Mouse (Mus musculus) CH12.LX (cell line): Measurements from ENCODE around the gene Tbc1d23. TPM values are rescaled to one million over a fixed set of nuclear protein-coding genes. Genes with fewer than 3 reads are reported as not detected.

Experiments used
- DNase-seq: peaks from one replicate; pipeline ENCODE4 v3.0.0-alpha.2; 2013; ENCODE audit errors: extremely low read depth
- H3K27ac ChIP-seq: 2 replicates; pipeline ENCODE4 v1.5.1; 2012; ENCODE audit warnings: low read depth, mild to moderate bottlenecking, control low read depth, moderate library complexity; ENCODE audit not compliant: insufficient read depth
- H3K27me3 ChIP-seq: replicated peaks from 2 replicates; pipeline ENCODE3; 2012; ENCODE audit warnings: inconsistent platforms
- H3K36me3 ChIP-seq, 2 experiments: replicated peaks in 1 of 2; 2 replicates each; pipeline versions ENCODE3 to v1.6.1; 2012; ENCODE audit warnings: inconsistent platforms in 1 of 2, low read length in 1 of 2, mild to moderate bottlenecking in 1 of 2, mixed read lengths in 1 of 2, moderate library complexity in 1 of 2; ENCODE audit not compliant: control insufficient read depth in 1 of 2, insufficient read depth in 1 of 2
- H3K4me1 ChIP-seq, 2 experiments: 2 replicates each; pipeline ENCODE4 v1.6.1; 2012; ENCODE audit warnings: inconsistent platforms in 1 of 2, moderate library complexity in 1 of 2; ENCODE audit not compliant: insufficient read depth in 2 of 2, control insufficient read depth in 1 of 2
- H3K4me2 ChIP-seq: 2 replicates; pipeline ENCODE4 v1.6.1; 2012; ENCODE audit warnings: low read depth, mild to moderate bottlenecking, control low read depth; ENCODE audit not compliant: poor library complexity, insufficient read depth, severe bottlenecking
- H3K4me3 ChIP-seq, 3 experiments: fragments of 150-350 bp in 1 of 3; sonication (generic) in 1 of 3; replicated peaks in 1 of 3; 2 replicates each; pipeline versions ENCODE3 to v1.5.1; 2011 to 2012; ENCODE audit warnings: low read depth in 2 of 3, low read length in 2 of 3, mild to moderate bottlenecking in 2 of 3, moderate library complexity in 2 of 3, control low read depth in 1 of 3, improper control_type of control experiment in 1 of 3, inconsistent platforms in 1 of 3, mixed read lengths in 1 of 3; ENCODE audit not compliant: poor library complexity in 1 of 3
- H3K79me2 ChIP-seq: replicated peaks from 2 replicates; pipeline ENCODE4 v1.6.1; 2012; ENCODE audit warnings: mild to moderate bottlenecking, moderate library complexity; ENCODE audit not compliant: control insufficient read depth, poor library complexity, insufficient read depth, severe bottlenecking; ENCODE audit errors: extremely low read depth
- H3K9ac ChIP-seq: 2 replicates; pipeline ENCODE4 v1.6.1; 2012; ENCODE audit warnings: low read depth, mild to moderate bottlenecking, control low read depth, moderate library complexity; ENCODE audit not compliant: insufficient read depth
- H3K9me3 ChIP-seq: replicated peaks from 2 replicates; pipeline ENCODE3; 2012; ENCODE audit warnings: low read length, inconsistent platforms, mixed read lengths
- CHD1 ChIP-seq: IDR thresholded peaks from 2 replicates; pipeline ENCODE4 v1.6.1; 2012; ENCODE audit warnings: low read depth, low read length, improper control_type of control experiment, inconsistent platforms
- CHD2 ChIP-seq: IDR thresholded peaks from 2 replicates; pipeline ENCODE4 v1.6.1; 2011; ENCODE audit warnings: low read length, improper control_type of control experiment
- CTCF ChIP-seq, 2 experiments: IDR thresholded peaks in 1 of 2; conservative IDR thresholded peaks in 1 of 2; 2 replicates each; pipeline ENCODE4 v1.5.1; 2011 to 2012; ENCODE audit warnings: low read depth in 2 of 2, low read length in 2 of 2, improper control_type of control experiment in 1 of 2, inconsistent platforms in 1 of 2, mild to moderate bottlenecking in 1 of 2, moderate library complexity in 1 of 2
- E2F4 ChIP-seq: IDR thresholded peaks from 2 replicates; pipeline ENCODE4 v1.6.1; 2011; ENCODE audit warnings: low read depth, low read length, improper control_type of control experiment; ENCODE audit not compliant: insufficient replicate concordance
- ELF1 ChIP-seq: IDR thresholded peaks from 2 replicates; pipeline ENCODE4 v1.6.1; 2014; ENCODE audit warnings: low read depth, mild to moderate bottlenecking, inconsistent platforms, low read length, improper control_type of control experiment
- EP300 ChIP-seq: IDR thresholded peaks from 2 replicates; pipeline ENCODE4 v1.6.1; 2011; ENCODE audit warnings: low read length, improper control_type of control experiment
- GABPA ChIP-seq: IDR thresholded peaks from 2 replicates; pipeline ENCODE4 v1.6.1; 2012; ENCODE audit warnings: low read depth, low read length, improper control_type of control experiment, inconsistent platforms; ENCODE audit not compliant: insufficient replicate concordance
- HCFC1 ChIP-seq: IDR thresholded peaks from 2 replicates; pipeline ENCODE4 v1.6.1; 2012; ENCODE audit warnings: low read depth, mild to moderate bottlenecking, inconsistent platforms, low read length, improper control_type of control experiment
- KAT2A ChIP-seq: IDR thresholded peaks from 2 replicates; pipeline ENCODE4 v1.6.1; 2012; ENCODE audit warnings: low read length, improper control_type of control experiment, inconsistent platforms; ENCODE audit not compliant: insufficient replicate concordance
- MAZ ChIP-seq: IDR thresholded peaks from 2 replicates; pipeline ENCODE4 v1.6.1; 2012; ENCODE audit warnings: low read depth, mild to moderate bottlenecking, inconsistent platforms, low read length, improper control_type of control experiment, moderate library complexity
- MEF2A ChIP-seq: IDR thresholded peaks from 2 replicates; pipeline ENCODE4 v1.6.1; 2014; ENCODE audit warnings: low read depth, mild to moderate bottlenecking, inconsistent platforms, low read length, improper control_type of control experiment, borderline replicate concordance
- MXI1 ChIP-seq: IDR thresholded peaks from 2 replicates; pipeline ENCODE4 v1.6.1; 2011; ENCODE audit warnings: mild to moderate bottlenecking, low read depth, low read length, improper control_type of control experiment
- MYC ChIP-seq: IDR thresholded peaks from 2 replicates; pipeline ENCODE4 v1.6.1; 2011; ENCODE audit warnings: low read depth, mild to moderate bottlenecking, improper control_type of control experiment, low read length
- NELFE ChIP-seq: IDR thresholded peaks from 2 replicates; pipeline ENCODE4 v1.6.1; 2011; ENCODE audit warnings: low read depth, low read length, improper control_type of control experiment
- NRF1 ChIP-seq: IDR thresholded peaks from 2 replicates; pipeline ENCODE4 v1.6.1; 2014; ENCODE audit warnings: low read depth, mild to moderate bottlenecking, inconsistent platforms, low read length, improper control_type of control experiment, moderate library complexity
- POLR2A ChIP-seq: IDR thresholded peaks from 2 replicates; pipeline ENCODE4 v1.6.1; 2011; ENCODE audit warnings: low read depth, mild to moderate bottlenecking, improper control_type of control experiment, low read length
- POLR2AphosphoS2 ChIP-seq: IDR thresholded peaks from 2 replicates; pipeline ENCODE4 v1.6.1; 2011; ENCODE audit warnings: low read depth, low read length, improper control_type of control experiment
- RCOR1 ChIP-seq: conservative IDR thresholded peaks from 2 replicates; pipeline ENCODE4 v1.6.1; 2012; ENCODE audit warnings: low read depth, mild to moderate bottlenecking, inconsistent platforms, low read length, improper control_type of control experiment
- SIN3A ChIP-seq: IDR thresholded peaks from 2 replicates; pipeline ENCODE4 v1.6.1; 2012; ENCODE audit warnings: low read length, improper control_type of control experiment, inconsistent platforms
- SMC3 ChIP-seq: IDR thresholded peaks from 2 replicates; pipeline ENCODE4 v1.6.1; 2011; ENCODE audit warnings: low read depth, low read length, improper control_type of control experiment
- TCF12 ChIP-seq: IDR thresholded peaks from 2 replicates; pipeline ENCODE4 v1.6.1; 2014; ENCODE audit warnings: low read depth, mild to moderate bottlenecking, inconsistent platforms, low read length, improper control_type of control experiment
- UBTF ChIP-seq: IDR thresholded peaks from 2 replicates; pipeline ENCODE4 v1.6.1; 2012; ENCODE audit warnings: low read depth, mild to moderate bottlenecking, inconsistent platforms, low read length, improper control_type of control experiment, moderate library complexity
- USF1 ChIP-seq: IDR thresholded peaks from 2 replicates; pipeline ENCODE4 v1.6.1; 2014; ENCODE audit warnings: low read depth, mild to moderate bottlenecking, inconsistent platforms, low read length, improper control_type of control experiment
- USF2 ChIP-seq: conservative IDR thresholded peaks from 2 replicates; pipeline ENCODE4 v1.6.1; 2011; ENCODE audit warnings: low read depth, low read length, improper control_type of control experiment
- ZC3H11A ChIP-seq: IDR thresholded peaks from 2 replicates; pipeline ENCODE4 v1.6.1; 2012; ENCODE audit warnings: low read depth, mild to moderate bottlenecking, inconsistent platforms, low read length, improper control_type of control experiment
- ZKSCAN1 ChIP-seq: IDR thresholded peaks from 2 replicates; pipeline ENCODE4 v1.6.1; 2012; ENCODE audit warnings: low read depth, inconsistent platforms, low read length, improper control_type of control experiment, borderline replicate concordance
- ZNF384 ChIP-seq: IDR thresholded peaks from 2 replicates; pipeline ENCODE4 v1.6.1; 2012; ENCODE audit warnings: low read depth, low read length, improper control_type of control experiment, inconsistent platforms
- dilution Hi-C: fragments of 300-500 bp; cut with MboI; formaldehyde crosslinking; loops from 2 replicates; pipeline ENCODE4 v1.14.3; 2020; ENCODE audit warnings: low sequenced_read_pairs; ENCODE audit not compliant: extremely low pct_unique_long_range_greater_than_20kb, extremely low pct_ligation_motif_present
- in situ Hi-C: fragments of 300-500 bp; cut with MboI; formaldehyde crosslinking; loops from 3 replicates; pipeline ENCODE4 v1.14.3; 2019; ENCODE audit warnings: low sequenced_read_pairs, low pct_ligation_motif_present, low pct_unique_long_range_greater_than_20kb, mixed read lengths
- polyA plus RNA-seq: library from polyadenylated mRNA; unstranded; fragments of >175 nt; gene quantifications from 2 replicates; pipeline ENCODE4 v1.2.1, GENCODE M21; 2012; ENCODE audit warnings: low read depth; ENCODE audit not compliant: insufficient read length
- total RNA-seq, 2 experiments: library from RNA; depleted of rRNA; stranded (reverse); fragments of 300-350 nt in 1 of 2; fragments of >200 nt in 1 of 2; gene quantifications; 2 replicates each; pipeline ENCODE4 v1.2.3; 2012 to 2014

Tbc1d23 gene
- total and polyA plus RNA-seq, 3 experiments, result 21.2 to 38.8 (median 31.5) TPM

DNA sequence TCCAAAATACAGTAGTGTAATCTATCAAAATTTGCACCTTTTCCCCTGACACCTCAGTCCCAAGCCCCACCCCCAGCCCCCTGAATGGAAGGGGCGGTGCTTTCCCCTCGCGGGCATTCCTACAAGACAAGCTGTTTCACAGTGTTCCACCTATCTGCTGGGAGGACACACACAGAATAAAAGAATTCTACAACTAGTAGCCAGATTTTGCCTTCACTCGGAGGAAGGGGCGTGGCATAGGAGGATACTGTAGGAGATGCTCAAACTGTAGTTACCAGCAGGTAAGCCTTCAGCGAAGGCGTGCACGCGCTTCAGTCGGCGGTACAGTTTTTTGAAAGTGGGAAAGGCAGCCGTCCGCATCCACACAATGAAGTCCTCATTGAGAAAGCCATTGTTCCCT is 38.4 kb upstream of the Tbc1d23 start:
- no peak overlapping the region for H3K4me3 ChIP-seq
- in situ Hi-C loops, result no loop called here
- no peak overlapping the region for H3K27ac ChIP-seq
- no peaks in the 10 kb centered on the region for H3K27me3 ChIP-seq
- no peak for DNase-seq
- no peak for TF ChIP-seq MYC
- no peak for TF ChIP-seq USF1
- no peak for TF ChIP-seq ZKSCAN1
- no peak for TF ChIP-seq SIN3A
- TF ChIP-seq CTCF (conservative IDR thresholded peaks at IDR 0.05 in 1 of 2, IDR thresholded peaks at IDR 0.05 in 1 of 2; ENCODE audit: low read depth in 2 of 2, low read length in 2 of 2), result no peak
- no peak for TF ChIP-seq HCFC1
- no peak for TF ChIP-seq GABPA
- TF ChIP-seq MXI1, result no peak
- TF ChIP-seq ZC3H11A, result no peak
- TF ChIP-seq MEF2A, result no peak
- TF ChIP-seq CHD2, result no peak
- no peak for TF ChIP-seq ZNF384
- TF ChIP-seq SMC3, result no peak
- TF ChIP-seq NELFE, result no peak
- no peak overlapping the region for H3K4me2 ChIP-seq
- no peaks in the 10 kb centered on the region for H3K79me2 ChIP-seq
- H3K9me3 ChIP-seq, result no peaks in the 10 kb centered on the region
- H3K36me3 ChIP-seq, result no peaks in the 10 kb centered on the region
- H3K9ac ChIP-seq, result no peak overlapping the region
- dilution Hi-C loops, result no loop called here
- peaks cover 7 to 11% of the 10 kb centered on the region in 2 experiments for H3K4me1 ChIP-seq

DNA sequence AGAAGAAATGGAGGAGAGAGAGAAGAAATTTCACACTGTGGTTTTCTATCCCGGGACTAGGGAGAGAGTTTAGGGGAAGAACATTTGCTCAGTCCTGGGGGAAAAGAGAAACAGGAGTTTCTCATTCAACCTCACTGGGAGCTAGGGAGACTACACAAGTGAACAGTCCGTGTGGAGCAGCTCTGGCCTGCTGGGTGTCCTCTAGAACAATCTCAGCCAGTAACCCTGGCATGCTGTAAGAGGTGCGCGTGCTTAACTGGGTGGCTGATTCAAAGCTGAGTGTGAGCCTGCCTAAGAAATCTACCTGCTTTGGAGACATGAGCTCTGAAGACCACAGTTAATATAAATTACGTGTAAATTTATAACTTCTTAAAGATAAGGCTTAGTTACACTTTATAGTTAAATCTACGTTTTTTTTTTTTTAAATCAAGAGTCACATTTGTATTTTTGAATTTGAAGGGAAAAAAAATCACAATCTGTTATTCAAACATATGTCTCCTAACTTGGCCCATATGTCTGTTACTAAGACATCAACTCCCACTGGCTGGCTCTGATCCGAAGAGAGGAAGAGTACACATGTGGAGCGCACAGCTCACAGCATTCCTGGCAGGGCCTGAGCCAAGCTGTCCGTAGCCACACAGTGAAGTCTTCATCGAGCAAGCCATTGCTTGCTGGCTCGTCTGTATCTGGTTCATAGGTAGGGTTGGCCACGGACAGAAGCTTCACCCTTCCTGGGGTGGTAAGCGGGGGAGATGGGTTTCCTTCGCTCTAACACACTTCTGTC is 36.9 kb upstream of the Tbc1d23 start:
- H3K4me2 ChIP-seq, result no peak overlapping the region
- no peak overlapping the region for H3K4me3 ChIP-seq
- no peaks in the 10 kb centered on the region for H3K79me2 ChIP-seq
- H3K4me1 ChIP-seq, result peaks cover 7 to 11% of the 10 kb centered on the region in 2 experiments
- H3K36me3 ChIP-seq, result no peaks in the 10 kb centered on the region
- DNase-seq, result no peak
- no peak overlapping the region for H3K9ac ChIP-seq
- TF ChIP-seq POLR2A (no peak), SIN3A (no peak), NRF1 (no peak), NELFE (no peak), EP300 (no peak), RCOR1 (no peak), CHD2 (no peak), SMC3 (no peak), UBTF (no peak), CHD1 (no peak), MAZ (no peak), ZNF384 (no peak), TCF12 (no peak), POLR2AphosphoS2 (no peak), E2F4 (no peak), USF2 (no peak), ELF1 (no peak), KAT2A (no peak), MXI1 (no peak), ZC3H11A (no peak)
- H3K9me3 ChIP-seq, result no peaks in the 10 kb centered on the region
- H3K27me3 ChIP-seq, result no peaks in the 10 kb centered on the region
- in situ Hi-C loops (no loop called here), dilution Hi-C loops (no loop called here)
- H3K27ac ChIP-seq, result no peak overlapping the region
